In genomic region chr17:72781786-72782185, GRCm38 (mm10) we compare ENCODE assay signal across 9 mouse cellular contexts. TPM values are rescaled to one million over a fixed set of nuclear protein-coding genes. Genes with fewer than 3 reads are reported as not detected.
DNase-seq lines count a peak whose midpoint lies in the region; ATAC-seq and TF ChIP-seq lines count a peak whose summit lies in the region.
"Had no signal": no experiment of that assay in that cellular context is flagged by ENCODE, and none has a peak within 500 bp of the region (broad histone marks: within the 10 kb centered on the region; RNA-seq: fewer than 3 reads in every experiment).

No protein-coding gene starts in this region.

- H3K4me3 ChIP-seq in ES-E14 (ENCODE audit: insufficient read depth in 1 of 2, low read depth in 1 of 2, low read length in 2 of 2, poor library complexity in 1 of 2, severe bottlenecking in 1 of 2) = no peak overlapping the region
- no peak overlapping the region for H3K4me3 ChIP-seq in cerebellum, adult 2 months (replicated peaks; ENCODE audit: insufficient read depth, low read depth, low read length)
- H3K4me3 ChIP-seq in limb, embryonic 11.5 days (ENCODE audit: low read depth, low read length) = no peak overlapping the region
- H3K4me3 ChIP-seq: heart, embryonic 13.5 days had no signal

- H3K36me3 ChIP-seq in ES-E14 (ENCODE audit: control insufficient read depth, insufficient read depth, low read length, poor library complexity, severe bottlenecking) = no peaks in the 10 kb centered on the region
- no peaks in the 10 kb centered on the region for H3K36me3 ChIP-seq in limb, embryonic 11.5 days (ENCODE audit: control insufficient read depth, insufficient read depth, low read length)
- H3K36me3 ChIP-seq: heart, embryonic 13.5 days had no signal

- no peaks in the 10 kb centered on the region for H3K4me1 ChIP-seq in ES-E14 (ENCODE audit: control insufficient read depth in 2 of 2, insufficient read depth in 2 of 2, low read length in 2 of 2, poor library complexity in 1 of 2)
- no peaks in the 10 kb centered on the region for H3K4me1 ChIP-seq in cerebellum, adult 2 months (ENCODE audit: control insufficient read depth, insufficient read depth, low read length)
- no peaks in the 10 kb centered on the region for H3K4me1 ChIP-seq in limb, embryonic 11.5 days (ENCODE audit: control insufficient read depth, insufficient read depth, low read length)
- H3K4me1 ChIP-seq: heart, embryonic 13.5 days had no signal

- in situ Hi-C loops in ES-E14 (cut with MboI; ENCODE audit: low sequenced_read_pairs in 2 of 2, unreplicated experiment in 2 of 2) = loop anchor here (10.0 to 25.0 kb wide), 2 partner anchors 169 to 177 kb away; partner anchors contain the start of gene Alk (in 2 of the 2)

- DNase-seq in 3134 (ENCODE audit: extremely low read depth, insufficient read length, low spot score) = peak; percentile 11
- peak; percentile 34 for DNase-seq in ES-E14 (ENCODE audit: low read depth, low spot score)
- DNase-seq in cerebellum, adult 2 months = peak; percentile 41 to 71
- peak; percentile 41 for DNase-seq in forelimb bud, embryonic 11.5 days (ENCODE audit: low read depth, low spot score)
- peak; percentile 24 to 77 for DNase-seq in kidney, adult 8-10 months
- DNase-seq in limb, embryonic 11.5 days (ENCODE audit: low spot score) = peak; percentile 72
- DNase-seq in neural tube, embryonic 10.5 days (ENCODE audit: extremely low spot score, low spot score) = peak; percentile 62
- peak; percentile 77 for DNase-seq in testis, postnatal 10 days (ENCODE audit: low spot score)

- H3K27me3 ChIP-seq in cerebellum, adult 2 months (ENCODE audit: control insufficient read depth, insufficient read depth, low read length) = no peaks in the 10 kb centered on the region; the same call in 1 of the 2 replicates
- H3K27me3 ChIP-seq in limb, embryonic 11.5 days (ENCODE audit: control insufficient read depth, insufficient read depth, low read length) = no peaks in the 10 kb centered on the region

- no peak overlapping the region for H3K4me2 ChIP-seq in limb, embryonic 11.5 days (ENCODE audit: low read depth, severe bottlenecking)
- H3K4me2 ChIP-seq: heart, embryonic 13.5 days had no signal

- H3K27ac ChIP-seq in ES-E14 (ENCODE audit: insufficient read depth, low read depth, low read length, poor library complexity, severe bottlenecking) = no peak overlapping the region
- H3K27ac ChIP-seq in cerebellum, adult 2 months (ENCODE audit: insufficient read depth, low read length) = no peak overlapping the region
- no peak overlapping the region for H3K27ac ChIP-seq in limb, embryonic 11.5 days (replicated peaks; ENCODE audit: low read depth, low read length)
- H3K27ac ChIP-seq: heart, embryonic 13.5 days had no signal

- no peak overlapping the region for H3K9ac ChIP-seq in ES-E14 (ENCODE audit: insufficient read depth, low read depth, low read length, poor library complexity, severe bottlenecking)
- H3K9ac ChIP-seq in limb, embryonic 11.5 days (ENCODE audit: low read length) = no peak overlapping the region
- H3K9ac ChIP-seq: heart, embryonic 13.5 days had no signal

- WGBS in cerebellum, adult 2 months = 3% methylated on average over 6 of the region's 6 CpGs
- WGBS in limb, embryonic 11.5 days = 31% methylated on average over 6 of the region's 6 CpGs

- TF ChIP-seq CTCF in cerebellum, adult 2 months (IDR thresholded peaks at IDR 0.05; ENCODE audit: borderline replicate concordance, insufficient read depth, low read depth, low read length) = peak; percentile 98

- no peak for TF ChIP-seq POLR2A in cerebellum, adult 2 months (IDR thresholded peaks at IDR 0.05; ENCODE audit: borderline replicate concordance, insufficient read depth, low read length)

- ATAC-seq in limb, embryonic 11.5 days (ENCODE audit: insufficient number of reproducible peaks, low FRiP score, low TSS enrichment, low read depth) = no peak

- H3K9me3 ChIP-seq in ES-E14 (ENCODE audit: control insufficient read depth, insufficient read depth, low read depth, low read length) = no peaks in the 10 kb centered on the region
- H3K9me3 ChIP-seq in limb, embryonic 11.5 days (ENCODE audit: control insufficient read depth, low read length) = no peaks in the 10 kb centered on the region
- H3K9me3 ChIP-seq: heart, embryonic 13.5 days had no signal

TF ChIP-seq in ES-E14, 5 proteins besides CTCF, POLR2A, EP300 and RAD21:
- TF ChIP-seq HCFC1 (IDR thresholded peaks at IDR 0.05; ENCODE audit: borderline replicate concordance, insufficient read depth, low read length) (no peak), CHD2 (IDR thresholded peaks at IDR 0.05; ENCODE audit: low read depth, low read length) (no peak), ZNF384 (IDR thresholded peaks at IDR 0.05; ENCODE audit: low read depth, low read length) (no peak), ZC3H11A (IDR thresholded peaks at IDR 0.05; ENCODE audit: borderline replicate concordance, low read depth, low read length) (peak; percentile 93), MAFK (IDR thresholded peaks at IDR 0.05; ENCODE audit: insufficient read depth, low read depth, low read length) (no peak)

RNA-seq across cellular contexts. Expression of gene Ypel5, which starts 54.5 kb away (rescaled TPM):
- 12.1 and 20.7 TPM in 2 replicates for total RNA-seq in ES-E14 (2012; rRNA removed)
- polyA plus RNA-seq in cerebellum, adult 2 months (2012; rRNA removed) = 93.3 and 105 TPM in 2 replicates
- polyA plus RNA-seq in limb, embryonic 11.5 days (2014; fragmentation: Nextera tagmentation; extraction: Ambion mirVana) = 37.2 and 38.2 TPM in 2 replicates

Comparison
In these comparisons a context has a peak if more than half of its experiments do, and no peak if none do; other contexts are left out.
1. DNase-seq: peak in every context shown above with its lines; median percentile 77 in testis, postnatal 10 days; 72 in limb, embryonic 11.5 days; 62 in neural tube, embryonic 10.5 days; 56 in cerebellum, adult 2 months; 50 in kidney, adult 8-10 months; 41 in forelimb bud, embryonic 11.5 days; 34 in ES-E14; 11 in 3134.